Mouse (Mus musculus) G1E (cell line): ENCODE data around the gene Fbxl4.

Source experiments
- CTCF ChIP-seq: IDR thresholded peaks from 2 replicates; pipeline ENCODE4 v1.5.1; 2012; ENCODE audit warnings: low read depth, low read length, inconsistent platforms, mixed read lengths
- GATA1 ChIP-seq: IDR thresholded peaks from 2 replicates; pipeline ENCODE4 v1.6.1; 2012; ENCODE audit warnings: borderline replicate concordance, low read length, inconsistent platforms, mixed read lengths
- GATA2 ChIP-seq: IDR thresholded peaks from 2 replicates; pipeline ENCODE4 v1.6.1; 2012; ENCODE audit warnings: low read depth, low read length, inconsistent platforms, borderline replicate concordance
- POLR2AphosphoS5 ChIP-seq: IDR thresholded peaks from 2 replicates; pipeline ENCODE4 v1.6.1; 2012; ENCODE audit warnings: low read depth, low read length, inconsistent platforms; ENCODE audit not compliant: insufficient replicate concordance
- TAL1 ChIP-seq: conservative IDR thresholded peaks from 2 replicates; pipeline ENCODE4 v1.6.1; 2012; ENCODE audit warnings: low read depth, low read length, inconsistent platforms, mixed read lengths

DNA sequence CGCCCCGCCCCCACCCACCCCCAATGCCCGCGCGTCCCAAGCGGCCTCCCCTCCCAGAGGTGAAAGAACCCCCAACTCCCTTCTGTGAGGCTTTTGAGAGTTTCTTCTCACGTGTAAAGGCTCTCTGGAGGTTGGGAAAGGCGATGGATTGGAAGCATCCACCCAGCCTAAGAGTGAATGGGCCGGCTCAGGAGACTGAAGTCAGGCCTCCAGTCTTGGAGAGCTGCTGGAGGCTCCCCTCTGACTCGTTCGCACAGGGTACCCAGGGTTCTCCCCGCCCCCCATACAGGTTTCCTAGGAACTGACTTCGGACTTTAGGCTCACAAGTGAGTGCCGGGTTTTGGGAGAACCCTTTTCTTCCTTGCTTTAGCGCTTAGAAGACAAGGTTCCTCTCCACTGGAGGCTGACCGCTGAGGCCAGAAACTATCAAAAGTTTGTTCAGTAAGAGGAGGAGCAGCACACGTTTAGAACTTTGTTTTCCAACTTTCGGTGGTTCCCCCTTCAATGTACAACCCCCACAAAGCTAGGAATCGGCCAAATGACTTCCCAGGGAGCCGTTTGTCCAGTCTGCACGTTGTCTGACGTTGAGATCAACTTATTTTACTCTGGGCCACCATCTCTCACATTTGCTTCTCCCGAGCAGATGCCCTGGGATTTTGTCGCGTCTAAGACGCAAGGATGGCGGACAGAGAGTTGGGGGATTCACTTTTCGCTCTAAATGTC lies 122.2 kb downstream of the Fbxl4 start:
- no peak for TF ChIP-seq CTCF
- no peak for TF ChIP-seq GATA2
- TF ChIP-seq GATA1 = no peak
- no peak for TF ChIP-seq TAL1
- TF ChIP-seq POLR2AphosphoS5 = no peak
